Mouse (Mus musculus) retina, adult 2 months (tissue): ENCODE results near the gene Fam217b.

Source experiments
- DNase-seq: peaks from one replicate; pipeline ENCODE4 v3.0.0-alpha.2; 2012; ENCODE audit warnings: low read depth, low spot score

The Fam217b gene

GRCm38 (mm10) chr2:178437311-178437710 lies 23.0 kb downstream of the Fam217b start:
- no peak for DNase-seq

GRCm38 (mm10) chr2:178449386-178449785 lies 35.1 kb downstream of the Fam217b start:
- no peak for DNase-seq

GRCm38 (mm10) chr2:178450236-178450635 lies 35.9 kb downstream of the Fam217b start:
- DNase-seq: no peak

- no peak for DNase-seq
Measured at GRCm38 (mm10) chr2:178450961-178451360, 36.6 kb downstream of the Fam217b start.

- DNase-seq: no peak
Measured at GRCm38 (mm10) chr2:178454664-178455516, 40.6 kb downstream of the Fam217b start.

GRCm38 (mm10) chr2:178457414-178457813 lies 43.1 kb downstream of the Fam217b start:
- DNase-seq: no peak

GRCm38 (mm10) chr2:178460353-178460752 lies 46.0 kb downstream of the Fam217b start:
- no peak for DNase-seq

GRCm38 (mm10) chr2:178471546-178472480 lies 57.5 kb downstream of the Fam217b start:
- no peak for DNase-seq

GRCm38 (mm10) chr2:178473916-178474315 lies 59.6 kb downstream of the Fam217b start:
- DNase-seq: no peak
